Mouse (Mus musculus): ENCODE data around the gene Cep97. TPM values are rescaled to one million over a fixed set of nuclear protein-coding genes. Genes with fewer than 3 reads are reported as not detected.
"Not testable (repeated sequence)": the region's sequence is repeated elsewhere in the genome, so short reads cannot be mapped to it uniquely, and the experiment has no call there.

Gene Cep97
- polyA plus RNA-seq, 1 experiment from 2014 or later: 23.0 TPM

DNA sequence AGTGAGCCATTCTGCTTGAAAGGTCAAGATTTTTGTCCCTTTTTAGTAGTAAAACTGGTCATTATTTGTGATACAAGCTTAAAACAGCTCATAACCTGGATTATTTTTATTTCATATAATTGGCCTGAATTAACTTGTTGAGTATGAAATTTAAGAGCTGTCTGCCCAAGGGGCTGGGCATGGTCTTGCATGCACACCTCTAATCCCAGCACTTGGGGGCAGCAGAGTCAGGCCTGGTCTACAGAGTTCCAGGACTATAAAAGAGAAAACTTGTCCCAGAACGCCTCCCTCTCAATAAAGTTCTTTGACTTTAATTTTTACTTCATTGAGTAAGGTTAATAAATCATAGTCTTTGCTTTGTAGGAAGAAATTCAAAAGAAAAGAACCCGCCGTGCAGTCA, 34.5 kb upstream of the Cep97 start:
- DNase-seq (ENCODE audit: low spot score) (peak; percentile 47), ATAC-seq (ENCODE audit: low FRiP score) (no peak)
- Histone ChIP-seq H3K36me3 (ENCODE audit: control insufficient read depth, insufficient read depth, low read length) (peaks cover 8% of the 10 kb centered on the region), H3K27ac (ENCODE audit: low read depth, low read length) (no peak overlapping the region), H3K9me3 (ENCODE audit: control insufficient read depth, low read length) (no peaks in the 10 kb centered on the region), H3K4me2 (replicated peaks; ENCODE audit: low read depth, low read length) (no peak overlapping the region), H3K4me1 (replicated peaks; ENCODE audit: control insufficient read depth, insufficient read depth, low read length) (peaks cover 4% of the 10 kb centered on the region; the same call in 1 of the 2 replicates), H3K4me3 (ENCODE audit: low read depth, low read length) (no peak overlapping the region), H3K9ac (ENCODE audit: low read depth, low read length) (no peak overlapping the region), H3K27me3 (ENCODE audit: control insufficient read depth, insufficient read depth, low read length) (no peaks in the 10 kb centered on the region)
- WGBS: 85% methylated on average over 3 of the region's 3 CpGs

DNA sequence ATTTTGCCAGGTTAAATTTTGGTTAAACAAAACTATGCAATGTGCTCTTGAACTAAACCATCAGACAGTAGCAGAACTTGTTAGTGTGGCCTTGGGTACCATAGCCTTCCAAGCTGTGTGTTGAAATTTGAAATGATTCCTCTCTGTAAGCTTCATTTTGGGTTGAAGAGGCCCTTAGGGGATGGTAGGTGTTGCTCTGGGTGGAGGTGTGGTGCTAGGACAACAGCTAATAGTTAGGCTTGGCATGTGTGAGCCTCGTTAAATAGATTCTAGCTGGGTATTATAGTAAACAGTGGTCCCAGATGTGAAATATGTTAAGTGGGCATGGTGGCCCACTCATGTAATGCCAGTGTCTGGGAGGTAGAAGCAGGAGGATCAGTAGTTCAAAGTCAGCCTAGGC, 32.6 kb upstream of the Cep97 start:
- Histone ChIP-seq H3K36me3 (ENCODE audit: control insufficient read depth, insufficient read depth, low read length) (peaks cover 8% of the 10 kb centered on the region), H3K4me1 (replicated peaks; ENCODE audit: control insufficient read depth, insufficient read depth, low read length) (peaks cover 4% of the 10 kb centered on the region; the same call in 1 of the 2 replicates)
- WGBS: 54% methylated on average over 1 of the region's 1 CpGs

DNA sequence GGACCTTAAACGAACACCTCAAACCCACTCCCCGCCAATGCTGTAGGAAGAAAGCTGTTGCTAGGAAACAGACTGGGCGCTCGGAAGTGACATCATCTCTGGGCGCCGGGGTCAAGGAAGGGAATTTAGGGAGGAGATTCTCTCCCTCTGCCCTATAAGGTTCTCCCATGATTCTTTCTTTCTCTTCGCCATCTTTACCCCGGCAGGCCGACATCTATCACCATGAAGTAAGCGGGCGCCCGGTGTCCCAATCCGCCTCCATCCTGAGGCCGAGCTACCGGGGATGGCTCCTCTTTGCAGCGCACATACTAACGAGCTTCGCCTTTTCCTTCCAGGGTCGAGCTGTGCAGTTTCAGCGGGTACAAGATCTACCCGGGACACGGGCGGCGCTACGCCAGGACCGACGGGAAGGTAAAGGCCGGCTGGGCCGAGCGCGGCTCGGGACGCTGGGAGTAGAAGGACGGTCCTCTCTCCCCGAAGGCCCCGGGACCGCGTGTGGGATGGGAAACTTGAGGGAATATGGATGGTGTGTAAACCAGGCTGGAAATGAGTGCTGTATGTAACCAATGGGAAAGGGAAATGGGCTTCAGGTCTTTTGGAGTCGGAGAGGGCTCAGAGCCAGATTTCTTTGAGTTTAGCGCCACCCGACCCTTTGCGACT, 31.7 kb upstream of the Cep97 start, which contains the start of gene Rpl24:
Rpl24 (plus strand) TSS at position 64 of the 660 bp plus-strand sequence.
- Histone ChIP-seq H3K4me2 (replicated peaks; ENCODE audit: low read depth, low read length) (peak within 1 kb of the TSS; percentile 65), H3K4me3 (ENCODE audit: low read depth, low read length) (peak within 1 kb of the TSS; percentile 89), H3K27ac (ENCODE audit: low read depth, low read length) (peak within 1 kb of the TSS; percentile 80), H3K4me1 (replicated peaks; ENCODE audit: control insufficient read depth, insufficient read depth, low read length) (peaks cover 4% of the 10 kb centered on the region; the same call in 1 of the 2 replicates), H3K9me3 (ENCODE audit: control insufficient read depth, low read length) (no peaks in the 10 kb centered on the region), H3K9ac (ENCODE audit: low read depth, low read length) (peak within 1 kb of the TSS; percentile 85), H3K36me3 (ENCODE audit: control insufficient read depth, insufficient read depth, low read length) (peaks cover 8% of the 10 kb centered on the region), H3K27me3 (ENCODE audit: control insufficient read depth, insufficient read depth, low read length) (no peaks in the 10 kb centered on the region)
- DNase-seq (ENCODE audit: low spot score): peak; percentile 97
- WGBS: 0% methylated on average over 42 of the region's 42 CpGs
- peak; percentile 95 for ATAC-seq (ENCODE audit: low FRiP score)

More for the DNA sequence above, 32.6 kb upstream of the Cep97 start:
- no peak for ATAC-seq (ENCODE audit: low FRiP score)
- H3K27me3 ChIP-seq (ENCODE audit: control insufficient read depth, insufficient read depth, low read length): no peaks in the 10 kb centered on the region
- H3K4me3 ChIP-seq (ENCODE audit: low read depth, low read length): peak overlapping the region; percentile 89
- H3K9me3 ChIP-seq (ENCODE audit: control insufficient read depth, low read length): no peaks in the 10 kb centered on the region
- peak overlapping the region; percentile 85 for H3K9ac ChIP-seq (ENCODE audit: low read depth, low read length)
- H3K27ac ChIP-seq (ENCODE audit: low read depth, low read length): no peak overlapping the region
- peak overlapping the region; percentile 65 for H3K4me2 ChIP-seq (replicated peaks; ENCODE audit: low read depth, low read length)
- no peak for DNase-seq (ENCODE audit: low spot score)

DNA sequence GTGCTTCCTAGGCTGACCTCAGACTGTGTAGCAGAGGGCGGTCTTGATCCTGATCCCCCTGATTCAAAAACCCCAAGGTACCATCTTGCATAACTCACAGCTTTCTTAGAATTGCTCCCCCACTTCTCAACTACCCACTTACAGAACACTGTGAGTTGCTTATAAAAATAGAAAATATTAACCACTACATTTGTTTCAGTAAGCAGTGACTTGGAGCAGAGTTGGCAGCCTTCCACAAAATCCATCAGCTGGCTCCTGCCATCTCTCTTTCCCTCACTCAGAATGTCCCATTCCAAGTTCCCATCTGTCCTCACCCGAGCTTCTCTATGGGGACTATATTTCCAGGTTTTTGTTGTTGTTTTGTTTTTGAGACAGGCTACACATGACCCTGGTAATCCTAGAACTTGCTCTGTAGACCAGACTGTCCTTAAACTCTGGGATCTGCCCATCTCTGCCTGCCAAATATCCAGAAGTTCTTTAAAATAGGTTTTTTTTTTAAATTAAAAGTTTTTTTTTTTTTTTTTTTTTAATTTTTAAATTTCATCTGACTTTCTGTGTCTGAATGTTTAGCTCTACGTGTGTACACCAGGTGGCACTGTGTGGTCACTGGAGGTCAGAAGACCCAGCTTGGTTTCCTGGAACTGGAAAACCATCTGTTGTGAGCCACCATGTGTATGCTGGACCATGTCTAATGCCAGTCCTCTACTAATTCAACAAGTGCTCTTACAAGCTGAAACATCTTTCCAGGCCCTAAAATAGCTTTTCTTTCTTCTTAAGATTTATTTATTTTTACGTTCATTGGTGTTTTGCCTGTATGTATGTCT, 29.7 kb upstream of the Cep97 start:
- H3K4me2 ChIP-seq (replicated peaks; ENCODE audit: low read depth, low read length): no peak overlapping the region
- ATAC-seq (ENCODE audit: low FRiP score) (no peak), DNase-seq (ENCODE audit: low spot score) (peak; percentile 33)
- H3K36me3 ChIP-seq (ENCODE audit: control insufficient read depth, insufficient read depth, low read length): 0 out of 2 replicates have a peak, but pooled peaks cover under 1% of the 10 kb centered on the region
- peaks cover 4% of the 10 kb centered on the region; the same call in 1 of the 2 replicates for H3K4me1 ChIP-seq (replicated peaks; ENCODE audit: control insufficient read depth, insufficient read depth, low read length)
- no peak overlapping the region for H3K4me3 ChIP-seq (ENCODE audit: low read depth, low read length)
- H3K9me3 ChIP-seq (ENCODE audit: control insufficient read depth, low read length): no peaks in the 10 kb centered on the region
- no peak overlapping the region for H3K27ac ChIP-seq (ENCODE audit: low read depth, low read length)
- no peak overlapping the region for H3K9ac ChIP-seq (ENCODE audit: low read depth, low read length)
- WGBS: 67% methylated on average over 4 of the region's 4 CpGs
- no peaks in the 10 kb centered on the region for H3K27me3 ChIP-seq (ENCODE audit: control insufficient read depth, insufficient read depth, low read length)

DNA sequence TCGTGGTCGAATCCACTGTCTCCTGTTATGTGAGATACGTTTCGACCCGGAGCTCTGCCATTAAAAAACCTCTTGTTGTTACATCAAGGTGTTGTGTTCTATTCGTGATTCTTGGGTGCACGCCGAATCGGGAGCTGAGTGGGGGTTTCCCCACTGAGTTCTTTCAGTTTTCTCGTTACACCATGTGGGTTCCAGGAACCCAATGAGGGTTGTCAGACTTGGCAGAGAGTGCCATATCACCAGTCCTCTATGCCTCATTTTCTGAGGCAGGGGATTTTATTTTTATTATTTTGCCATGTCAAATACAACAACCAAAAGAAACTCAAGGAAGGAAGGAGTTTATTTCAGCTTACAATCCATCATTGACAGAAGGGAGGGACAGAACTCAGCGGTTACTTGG, 28.4 kb upstream of the Cep97 start:
- H3K4me1 ChIP-seq (replicated peaks; ENCODE audit: control insufficient read depth, insufficient read depth, low read length); H3K27me3 ChIP-seq (ENCODE audit: control insufficient read depth, insufficient read depth, low read length); H3K9ac ChIP-seq (ENCODE audit: low read depth, low read length); DNase-seq (ENCODE audit: low spot score); H3K4me2 ChIP-seq (replicated peaks; ENCODE audit: low read depth, low read length); ATAC-seq (ENCODE audit: low FRiP score); H3K27ac ChIP-seq (ENCODE audit: low read depth, low read length); H3K9me3 ChIP-seq (ENCODE audit: control insufficient read depth, low read length); H3K4me3 ChIP-seq (ENCODE audit: low read depth, low read length); H3K36me3 ChIP-seq (ENCODE audit: control insufficient read depth, insufficient read depth, low read length): not testable (repeated sequence)
- 95% methylated on average over 6 of the region's 11 CpGs for WGBS

DNA sequence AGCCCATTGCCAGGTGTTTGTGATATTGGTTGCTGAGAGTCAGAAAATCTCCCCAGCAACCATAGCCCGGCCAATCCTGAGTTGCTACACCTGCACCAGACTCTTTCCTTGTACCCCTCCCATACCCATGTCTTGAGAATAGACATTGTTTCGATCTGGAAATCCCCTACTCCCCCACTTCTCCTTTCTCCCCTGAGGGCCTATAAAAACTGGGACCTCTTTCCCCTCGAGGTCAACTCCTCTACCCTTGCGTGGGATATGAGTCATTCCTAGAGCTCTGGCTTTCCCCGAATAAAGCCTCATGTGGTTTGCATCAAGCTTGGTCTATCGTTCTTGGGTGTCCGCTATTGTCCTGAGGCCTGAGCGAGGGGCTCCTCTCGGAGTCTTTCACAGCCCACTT, 19.5 kb upstream of the Cep97 start:
- not testable (repeated sequence) for H3K9ac ChIP-seq (ENCODE audit: low read depth, low read length); H3K9me3 ChIP-seq (ENCODE audit: control insufficient read depth, low read length); H3K27me3 ChIP-seq (ENCODE audit: control insufficient read depth, insufficient read depth, low read length); DNase-seq (ENCODE audit: low spot score); ATAC-seq (ENCODE audit: low FRiP score); H3K4me1 ChIP-seq (replicated peaks; ENCODE audit: control insufficient read depth, insufficient read depth, low read length); H3K36me3 ChIP-seq (ENCODE audit: control insufficient read depth, insufficient read depth, low read length); H3K4me3 ChIP-seq (ENCODE audit: low read depth, low read length); H3K4me2 ChIP-seq (replicated peaks; ENCODE audit: low read depth, low read length); H3K27ac ChIP-seq (ENCODE audit: low read depth, low read length)
- WGBS: 87% methylated on average over 9 of the region's 9 CpGs

DNA sequence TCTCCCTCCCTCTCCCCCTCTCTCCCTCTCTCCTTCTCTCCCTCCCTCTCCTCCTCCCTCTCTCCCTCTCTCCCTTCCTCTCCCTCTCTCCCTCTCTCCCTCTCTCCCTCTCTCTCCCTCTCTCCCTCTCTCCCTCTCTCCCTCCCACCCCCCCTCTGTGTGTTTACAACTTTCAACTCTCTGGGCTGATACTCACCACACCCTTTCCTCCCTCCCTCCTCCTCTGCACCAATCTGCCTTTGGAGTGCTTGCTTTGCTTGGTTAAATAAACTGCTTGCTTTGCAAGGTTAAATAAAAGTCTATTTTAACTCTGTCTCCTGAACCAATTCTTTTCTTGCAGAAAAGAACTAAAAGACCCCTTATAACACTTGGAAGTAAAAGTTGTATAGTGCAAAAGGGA, 18.1 kb upstream of the Cep97 start:
- no peaks in the 10 kb centered on the region for H3K9me3 ChIP-seq (ENCODE audit: control insufficient read depth, low read length)
- H3K9ac ChIP-seq (ENCODE audit: low read depth, low read length): no peak overlapping the region
- no peak overlapping the region for H3K4me3 ChIP-seq (ENCODE audit: low read depth, low read length)
- DNase-seq (ENCODE audit: low spot score) (no peak), ATAC-seq (ENCODE audit: low FRiP score) (no peak)
- H3K27me3 ChIP-seq (ENCODE audit: control insufficient read depth, insufficient read depth, low read length): no peaks in the 10 kb centered on the region
- H3K4me2 ChIP-seq (replicated peaks; ENCODE audit: low read depth, low read length): no peak overlapping the region
- H3K27ac ChIP-seq (ENCODE audit: low read depth, low read length): no peak overlapping the region
- no peaks in the 10 kb centered on the region for H3K4me1 ChIP-seq (replicated peaks; ENCODE audit: control insufficient read depth, insufficient read depth, low read length)
- no peaks in the 10 kb centered on the region for H3K36me3 ChIP-seq (ENCODE audit: control insufficient read depth, insufficient read depth, low read length)

DNA sequence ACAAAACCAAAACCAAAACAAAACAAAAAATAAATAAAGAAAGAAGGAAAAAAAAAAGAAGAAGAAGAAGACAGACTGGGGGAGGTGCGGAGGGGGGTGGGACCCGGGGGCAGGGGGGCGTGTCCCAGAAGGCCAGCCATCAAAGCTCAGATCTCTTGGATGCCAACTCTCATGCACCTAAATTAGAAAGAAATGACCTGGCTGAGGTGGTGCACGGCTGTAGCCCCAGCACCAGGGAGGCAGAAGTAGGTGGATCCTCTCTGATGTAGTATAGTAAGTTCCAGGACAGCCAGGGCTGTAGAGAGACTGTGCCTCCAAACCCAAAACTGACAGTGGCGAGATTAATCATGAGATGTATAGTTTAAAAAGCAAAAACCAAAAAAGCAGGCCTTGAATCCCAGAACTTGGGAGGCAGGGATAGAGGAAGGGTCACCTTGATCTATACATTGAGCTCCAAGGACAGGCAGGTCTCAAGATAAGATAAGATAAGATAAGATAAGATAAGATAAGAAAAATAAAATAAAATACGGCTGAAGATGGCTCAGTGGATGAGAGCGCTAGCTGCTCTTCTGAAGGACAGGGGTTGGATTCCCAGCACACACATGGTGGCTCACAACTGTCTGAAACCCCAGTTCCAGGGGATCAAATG, 17.1 kb upstream of the Cep97 start:
- Histone ChIP-seq H3K27ac (ENCODE audit: low read depth, low read length) (no peak overlapping the region), H3K4me2 (replicated peaks; ENCODE audit: low read depth, low read length) (no peak overlapping the region), H3K9ac (ENCODE audit: low read depth, low read length) (no peak overlapping the region), H3K27me3 (ENCODE audit: control insufficient read depth, insufficient read depth, low read length) (no peaks in the 10 kb centered on the region), H3K4me1 (replicated peaks; ENCODE audit: control insufficient read depth, insufficient read depth, low read length) (no peaks in the 10 kb centered on the region), H3K9me3 (ENCODE audit: control insufficient read depth, low read length) (no peaks in the 10 kb centered on the region), H3K4me3 (ENCODE audit: low read depth, low read length) (no peak overlapping the region), H3K36me3 (ENCODE audit: control insufficient read depth, insufficient read depth, low read length) (no peaks in the 10 kb centered on the region)
- 80% methylated on average over 7 of the region's 7 CpGs for WGBS
- ATAC-seq (ENCODE audit: low FRiP score) (peak; percentile 22; the same call in 1 of the 2 replicates), DNase-seq (ENCODE audit: low spot score) (no peak)
